Mouse (Mus musculus) liver, embryonic 14.5 days (tissue): ENCODE data around the gene Gli1. TPM values are rescaled to one million over a fixed set of nuclear protein-coding genes. Genes with fewer than 3 reads are reported as not detected.

Experiments
- ATAC-seq: fragments of 200-750 bp; cut with Nextera tagmentation; 2 replicates; pipeline ENCODE4 v1.8.0; 2017; ENCODE audit warnings: moderate number of reproducible peaks, mild to moderate bottlenecking, moderate library complexity; ENCODE audit not compliant: insufficient read depth
- DNase-seq, 3 experiments: peaks; one replicate each; pipeline ENCODE4 v3.0.0-alpha.2; 2012 to 2013; ENCODE audit warnings: low read depth in 3 of 3, low spot score in 3 of 3
- H3K27ac ChIP-seq: fragments of 300-500 bp; sonication (generic); 2 replicates; pipeline ENCODE4 v1.5.1; 2014; ENCODE audit warnings: moderate library complexity, mild to moderate bottlenecking, control low read depth, inconsistent platforms
- H3K27me3 ChIP-seq: fragments of 300-500 bp; sonication (generic); 2 replicates; pipeline ENCODE4 v1.6.1; 2014; ENCODE audit warnings: mild to moderate bottlenecking, low read length, moderate library complexity; ENCODE audit not compliant: control insufficient read depth, insufficient read depth
- H3K36me3 ChIP-seq: fragments of 300-500 bp; sonication (generic); replicated peaks from 2 replicates; pipeline ENCODE4 v1.6.1; 2014; ENCODE audit warnings: low read depth; ENCODE audit not compliant: control insufficient read depth, insufficient read depth
- H3K4me1 ChIP-seq, 2 experiments: fragments of 200-500 bp in 1 of 2; fragments of 300-500 bp in 1 of 2; sonication (generic) in 1 of 2; replicated peaks; 2 replicates each; pipeline ENCODE4 v1.6.1; 2012 to 2014; ENCODE audit warnings: antibody characterized with exemption in 1 of 2, inconsistent platforms in 1 of 2, low read length in 1 of 2; ENCODE audit not compliant: control insufficient read depth in 2 of 2, insufficient read depth in 2 of 2
- H3K4me2 ChIP-seq: fragments of 300-500 bp; sonication (generic); 2 replicates; pipeline ENCODE4 v1.6.1; 2014; ENCODE audit warnings: low read depth, mild to moderate bottlenecking, control low read depth, moderate library complexity
- H3K4me3 ChIP-seq, 2 experiments: fragments of 200-500 bp in 1 of 2; fragments of 300-500 bp in 1 of 2; sonication (generic) in 1 of 2; 2 replicates each; pipeline ENCODE4 v1.5.1; 2012 to 2014; ENCODE audit warnings: low read depth in 2 of 2, low read length in 2 of 2, mild to moderate bottlenecking in 2 of 2, control low read depth in 1 of 2, inconsistent platforms in 1 of 2, moderate library complexity in 1 of 2; ENCODE audit not compliant: insufficient read depth in 1 of 2
- H3K9ac ChIP-seq: fragments of 300-500 bp; sonication (generic); replicated peaks from 2 replicates; pipeline ENCODE4 v1.6.1; 2014; ENCODE audit warnings: mild to moderate bottlenecking, control low read depth, moderate library complexity
- H3K9me3 ChIP-seq: fragments of 300-500 bp; sonication (generic); 2 replicates; pipeline ENCODE4 v1.6.1; 2016; ENCODE audit warnings: low read length, mixed read lengths; ENCODE audit not compliant: control insufficient read depth
- CTCF ChIP-seq: IDR thresholded peaks from 2 replicates; pipeline ENCODE4 v1.5.1; 2016; ENCODE audit warnings: antibody characterized with exemption, low read depth, control low read depth
- EP300 ChIP-seq: IDR thresholded peaks from 2 replicates; pipeline ENCODE4 v1.6.1; 2016; ENCODE audit warnings: antibody characterized with exemption, low read depth
- WGBS: fragments of 180-500 bp; shearing (Covaris S2); extraction: QIAGEN DNeasy Blood & Tissue Kit; methylation state at CpG from one replicate; pipeline ENCODE4 v1.1.7; 2014; ENCODE audit not compliant: insufficient replicate concordance; 5-methylcytosine and 5-hydroxymethylcytosine counted together
- polyA plus RNA-seq, 2 experiments: library from polyadenylated mRNA; depleted of rRNA in 1 of 2; stranded (reverse) in 1 of 2; unstranded in 1 of 2; fragments of >200 nt; fragmentation: Nextera tagmentation in 1 of 2; extraction: Ambion mirVana in 1 of 2; gene quantifications; 2 replicates each; pipeline versions ENCODE4 v1.2.1 to v1.2.3; 2012 to 2014

The Gli1 gene
- polyA plus RNA-seq (2012; rRNA removed): 1.1 and 1.4 TPM in 2 replicates
- 0.15 and 0.27 TPM in 2 replicates for polyA plus RNA-seq (2014; fragmentation: Nextera tagmentation; extraction: Ambion mirVana)

GRCm38 (mm10) chr10:127341891-127342639 is at the start of gene Gli1:
Gene Gli1, minus strand, starts transcription at chr10:127341974.
- Histone ChIP-seq H3K9me3 (no peaks in the 10 kb centered on the region), H3K27me3 (peaks cover 33% of the 10 kb centered on the region), H3K4me2 (peak within 1 kb of the TSS; percentile 52), H3K36me3 (no peaks in the 10 kb centered on the region), H3K4me1 (peaks cover 0 to 2% of the 10 kb centered on the region in 2 experiments; a peak in 2 of 4 replicates), H3K4me3 (peak within 1 kb of the TSS; percentile 27 to 28; a peak in 3 of 4 replicates), H3K9ac (no peak within 1 kb of the TSS), H3K27ac (no peak within 1 kb of the TSS)
- peak; percentile 55 to 71 (median 67) for DNase-seq
- WGBS: under 1% methylated on average over 29 of the region's 29 CpGs
- ATAC-seq: peak; percentile 32; the same call in 1 of the 2 replicates
- TF ChIP-seq CTCF (peak; percentile 94), EP300 (no peak)

- Histone ChIP-seq H3K4me2 (peak overlapping the region; percentile 74), H3K4me3 (peak overlapping the region; percentile 85 to 91; a peak in 2 of 4 replicates), H3K36me3 (no peaks in the 10 kb centered on the region), H3K27ac (no peak overlapping the region; the same call in 1 of the 2 replicates), H3K27me3 (no peaks in the 10 kb centered on the region), H3K4me1 (peaks cover 3 to 12% of the 10 kb centered on the region in 2 experiments; a peak in 3 of 4 replicates), H3K9ac (peak overlapping the region; percentile 76), H3K9me3 (no peaks in the 10 kb centered on the region)
- no peak for DNase-seq
- ATAC-seq: no peak
- 50% methylated on average over 2 of the region's 2 CpGs for WGBS
- no peak for TF ChIP-seq EP300
These were observed 40.0 kb upstream of the Gli1 start for GRCm38 (mm10) chr10:127381743-127382134.

GRCm38 (mm10) chr10:127380767-127381742 is 39.3 kb upstream of the Gli1 start:
- ATAC-seq (peak; percentile 81), DNase-seq (peak in 1 of 3 experiments; percentile 19)
- TF ChIP-seq EP300 (no peak), CTCF (no peak)
- Histone ChIP-seq H3K4me1 (peaks cover 3 to 12% of the 10 kb centered on the region in 2 experiments; a peak in 3 of 4 replicates), H3K9ac (peak overlapping the region; percentile 76), H3K27me3 (no peaks in the 10 kb centered on the region), H3K4me3 (peak overlapping the region; percentile 85 to 91), H3K36me3 (no peaks in the 10 kb centered on the region), H3K4me2 (peak overlapping the region; percentile 74), H3K9me3 (no peaks in the 10 kb centered on the region), H3K27ac (peak overlapping the region; percentile 54)
- WGBS: 2% methylated on average over 66 of the region's 79 CpGs

- TF ChIP-seq EP300 (no peak), CTCF (no peak)
- DNase-seq (peak; percentile 81 to 84 (median 83)), ATAC-seq (peak; percentile 98)
- Histone ChIP-seq H3K4me2 (peak within 1 kb of the TSS; percentile 88), H3K9ac (peak within 1 kb of the TSS; percentile 76), H3K9me3 (no peaks in the 10 kb centered on the region), H3K4me1 (peaks cover 3 to 12% of the 10 kb centered on the region in 2 experiments; a peak in 3 of 4 replicates), H3K36me3 (no peaks in the 10 kb centered on the region), H3K4me3 (peak within 1 kb of the TSS; percentile 87 to 91), H3K27me3 (no peaks in the 10 kb centered on the region), H3K27ac (peak within 1 kb of the TSS; percentile 54)
- 0% methylated on average over 41 of the region's 53 CpGs for WGBS
These were observed 38.5 kb upstream of the Gli1 start, which contains the start of gene R3hdm2 for GRCm38 (mm10) chr10:127380251-127380691. Gene R3hdm2, plus strand, starts transcription at chr10:127380327.
